Mouse (Mus musculus) liver, embryonic 14.5 days (tissue): ENCODE data around the gene Eef1g.

ENCODE experiments used
- CTCF ChIP-seq: IDR thresholded peaks from 2 replicates; pipeline ENCODE4 v1.5.1; 2016; ENCODE audit warnings: antibody characterized with exemption, low read depth, control low read depth
- EP300 ChIP-seq: IDR thresholded peaks from 2 replicates; pipeline ENCODE4 v1.6.1; 2016; ENCODE audit warnings: antibody characterized with exemption, low read depth

GRCm38 (mm10) chr19:8930117-8930516 is 36.7 kb upstream of the Eef1g start:
- no peak for TF ChIP-seq CTCF
- no peak for TF ChIP-seq EP300
